Mouse (Mus musculus): ENCODE data around the gene Dtd1.

DNA sequence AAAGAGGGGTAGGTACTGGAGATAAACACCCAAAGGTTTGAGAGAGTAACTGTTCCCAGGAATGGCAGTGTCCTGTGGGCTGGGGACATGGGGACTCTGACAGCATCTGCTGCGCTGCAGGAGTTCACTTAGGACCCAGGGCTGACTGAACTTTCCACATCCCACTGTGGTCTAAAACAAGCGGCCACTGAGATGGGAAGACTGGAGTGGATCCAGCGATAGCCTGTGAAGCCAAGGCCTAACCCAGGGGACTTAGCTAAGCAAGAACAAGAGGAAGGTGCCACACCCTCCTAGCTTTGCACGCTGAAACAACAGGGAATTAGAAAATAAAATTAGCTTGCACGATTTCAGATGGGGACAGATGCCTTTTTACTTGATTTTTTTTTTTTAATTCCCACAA is 138.9 kb downstream of the Dtd1 start:
- TF ChIP-seq POLR2A (IDR thresholded peaks at IDR 0.05; ENCODE audit: borderline replicate concordance, extremely low read depth, insufficient read depth, insufficient read length, poor library complexity, severe bottlenecking) (no peak), CTCF (IDR thresholded peaks at IDR 0.05; ENCODE audit: borderline replicate concordance, extremely low read depth, insufficient read depth, insufficient read length) (no peak)
